Mouse (Mus musculus) CH12.LX (cell line): Measurements from ENCODE around the gene Gucy2c. TPM values are rescaled to one million over a fixed set of nuclear protein-coding genes. Genes with fewer than 3 reads are reported as not detected.

ENCODE experiments used
- DNase-seq: peaks from one replicate; pipeline ENCODE4 v3.0.0-alpha.2; 2013; ENCODE audit errors: extremely low read depth
- H3K27ac ChIP-seq: 2 replicates; pipeline ENCODE4 v1.5.1; 2012; ENCODE audit warnings: low read depth, mild to moderate bottlenecking, control low read depth, moderate library complexity; ENCODE audit not compliant: insufficient read depth
- H3K27me3 ChIP-seq: replicated peaks from 2 replicates; pipeline ENCODE3; 2012; ENCODE audit warnings: inconsistent platforms
- H3K36me3 ChIP-seq, 2 experiments: replicated peaks in 1 of 2; 2 replicates each; pipeline versions ENCODE3 to v1.6.1; 2012; ENCODE audit warnings: inconsistent platforms in 1 of 2, low read length in 1 of 2, mild to moderate bottlenecking in 1 of 2, mixed read lengths in 1 of 2, moderate library complexity in 1 of 2; ENCODE audit not compliant: control insufficient read depth in 1 of 2, insufficient read depth in 1 of 2
- H3K4me1 ChIP-seq, 2 experiments: 2 replicates each; pipeline ENCODE4 v1.6.1; 2012; ENCODE audit warnings: inconsistent platforms in 1 of 2, moderate library complexity in 1 of 2; ENCODE audit not compliant: insufficient read depth in 2 of 2, control insufficient read depth in 1 of 2
- H3K4me2 ChIP-seq: 2 replicates; pipeline ENCODE4 v1.6.1; 2012; ENCODE audit warnings: low read depth, mild to moderate bottlenecking, control low read depth; ENCODE audit not compliant: poor library complexity, insufficient read depth, severe bottlenecking
- H3K4me3 ChIP-seq, 3 experiments: fragments of 150-350 bp in 1 of 3; sonication (generic) in 1 of 3; replicated peaks in 1 of 3; 2 replicates each; pipeline versions ENCODE3 to v1.5.1; 2011 to 2012; ENCODE audit warnings: low read depth in 2 of 3, low read length in 2 of 3, mild to moderate bottlenecking in 2 of 3, moderate library complexity in 2 of 3, control low read depth in 1 of 3, improper control_type of control experiment in 1 of 3, inconsistent platforms in 1 of 3, mixed read lengths in 1 of 3; ENCODE audit not compliant: poor library complexity in 1 of 3
- H3K79me2 ChIP-seq: replicated peaks from 2 replicates; pipeline ENCODE4 v1.6.1; 2012; ENCODE audit warnings: mild to moderate bottlenecking, moderate library complexity; ENCODE audit not compliant: control insufficient read depth, poor library complexity, insufficient read depth, severe bottlenecking; ENCODE audit errors: extremely low read depth
- H3K9ac ChIP-seq: 2 replicates; pipeline ENCODE4 v1.6.1; 2012; ENCODE audit warnings: low read depth, mild to moderate bottlenecking, control low read depth, moderate library complexity; ENCODE audit not compliant: insufficient read depth
- H3K9me3 ChIP-seq: replicated peaks from 2 replicates; pipeline ENCODE3; 2012; ENCODE audit warnings: low read length, inconsistent platforms, mixed read lengths
- BHLHE40 ChIP-seq: IDR thresholded peaks from 2 replicates; pipeline ENCODE4 v1.6.1; 2011; ENCODE audit warnings: mild to moderate bottlenecking, low read depth, low read length, improper control_type of control experiment
- CHD1 ChIP-seq: IDR thresholded peaks from 2 replicates; pipeline ENCODE4 v1.6.1; 2012; ENCODE audit warnings: low read depth, low read length, improper control_type of control experiment, inconsistent platforms
- CHD2 ChIP-seq: IDR thresholded peaks from 2 replicates; pipeline ENCODE4 v1.6.1; 2011; ENCODE audit warnings: low read length, improper control_type of control experiment
- CTCF ChIP-seq, 2 experiments: IDR thresholded peaks in 1 of 2; conservative IDR thresholded peaks in 1 of 2; 2 replicates each; pipeline ENCODE4 v1.5.1; 2011 to 2012; ENCODE audit warnings: low read depth in 2 of 2, low read length in 2 of 2, improper control_type of control experiment in 1 of 2, inconsistent platforms in 1 of 2, mild to moderate bottlenecking in 1 of 2, moderate library complexity in 1 of 2
- E2F4 ChIP-seq: IDR thresholded peaks from 2 replicates; pipeline ENCODE4 v1.6.1; 2011; ENCODE audit warnings: low read depth, low read length, improper control_type of control experiment; ENCODE audit not compliant: insufficient replicate concordance
- ELF1 ChIP-seq: IDR thresholded peaks from 2 replicates; pipeline ENCODE4 v1.6.1; 2014; ENCODE audit warnings: low read depth, mild to moderate bottlenecking, inconsistent platforms, low read length, improper control_type of control experiment
- EP300 ChIP-seq: IDR thresholded peaks from 2 replicates; pipeline ENCODE4 v1.6.1; 2011; ENCODE audit warnings: low read length, improper control_type of control experiment
- ETS1 ChIP-seq: conservative IDR thresholded peaks from 2 replicates; pipeline ENCODE4 v1.6.1; 2012; ENCODE audit warnings: low read depth, mild to moderate bottlenecking, inconsistent platforms, low read length, improper control_type of control experiment, moderate library complexity
- GABPA ChIP-seq: IDR thresholded peaks from 2 replicates; pipeline ENCODE4 v1.6.1; 2012; ENCODE audit warnings: low read depth, low read length, improper control_type of control experiment, inconsistent platforms; ENCODE audit not compliant: insufficient replicate concordance
- HCFC1 ChIP-seq: IDR thresholded peaks from 2 replicates; pipeline ENCODE4 v1.6.1; 2012; ENCODE audit warnings: low read depth, mild to moderate bottlenecking, inconsistent platforms, low read length, improper control_type of control experiment
- IRF4 ChIP-seq: IDR thresholded peaks from 2 replicates; pipeline ENCODE4 v1.6.1; 2014; ENCODE audit warnings: low read depth, mild to moderate bottlenecking, inconsistent platforms, low read length, improper control_type of control experiment
- JUN ChIP-seq: IDR thresholded peaks from 2 replicates; pipeline ENCODE4 v1.6.1; 2011; ENCODE audit warnings: low read depth, mild to moderate bottlenecking, low read length, improper control_type of control experiment, moderate library complexity; ENCODE audit not compliant: insufficient read depth
- JUND ChIP-seq: conservative IDR thresholded peaks from 2 replicates; pipeline ENCODE4 v1.6.1; 2011; ENCODE audit warnings: low read depth, low read length, improper control_type of control experiment
- MAFK ChIP-seq: IDR thresholded peaks from 2 replicates; pipeline ENCODE4 v1.6.1; 2011; ENCODE audit warnings: low read length, improper control_type of control experiment; ENCODE audit not compliant: insufficient replicate concordance
- MAX ChIP-seq: IDR thresholded peaks from 2 replicates; pipeline ENCODE4 v1.6.1; 2011; ENCODE audit warnings: low read length, improper control_type of control experiment
- MAZ ChIP-seq: IDR thresholded peaks from 2 replicates; pipeline ENCODE4 v1.6.1; 2012; ENCODE audit warnings: low read depth, mild to moderate bottlenecking, inconsistent platforms, low read length, improper control_type of control experiment, moderate library complexity
- MEF2A ChIP-seq: IDR thresholded peaks from 2 replicates; pipeline ENCODE4 v1.6.1; 2014; ENCODE audit warnings: low read depth, mild to moderate bottlenecking, inconsistent platforms, low read length, improper control_type of control experiment, borderline replicate concordance
- MXI1 ChIP-seq: IDR thresholded peaks from 2 replicates; pipeline ENCODE4 v1.6.1; 2011; ENCODE audit warnings: mild to moderate bottlenecking, low read depth, low read length, improper control_type of control experiment
- MYC ChIP-seq: IDR thresholded peaks from 2 replicates; pipeline ENCODE4 v1.6.1; 2011; ENCODE audit warnings: low read depth, mild to moderate bottlenecking, improper control_type of control experiment, low read length
- NELFE ChIP-seq: IDR thresholded peaks from 2 replicates; pipeline ENCODE4 v1.6.1; 2011; ENCODE audit warnings: low read depth, low read length, improper control_type of control experiment
- PAX5 ChIP-seq: IDR thresholded peaks from 2 replicates; pipeline ENCODE4 v1.6.1; 2012; ENCODE audit warnings: low read length, inconsistent platforms, mixed read lengths
- POLR2A ChIP-seq: IDR thresholded peaks from 2 replicates; pipeline ENCODE4 v1.6.1; 2011; ENCODE audit warnings: low read depth, mild to moderate bottlenecking, improper control_type of control experiment, low read length
- POLR2AphosphoS2 ChIP-seq: IDR thresholded peaks from 2 replicates; pipeline ENCODE4 v1.6.1; 2011; ENCODE audit warnings: low read depth, low read length, improper control_type of control experiment
- RAD21 ChIP-seq: IDR thresholded peaks from 2 replicates; pipeline ENCODE4 v1.6.1; 2011; ENCODE audit warnings: low read depth, mild to moderate bottlenecking, low read length, improper control_type of control experiment, moderate library complexity
- RCOR1 ChIP-seq: conservative IDR thresholded peaks from 2 replicates; pipeline ENCODE4 v1.6.1; 2012; ENCODE audit warnings: low read depth, mild to moderate bottlenecking, inconsistent platforms, low read length, improper control_type of control experiment
- SIN3A ChIP-seq: IDR thresholded peaks from 2 replicates; pipeline ENCODE4 v1.6.1; 2012; ENCODE audit warnings: low read length, improper control_type of control experiment, inconsistent platforms
- SMC3 ChIP-seq: IDR thresholded peaks from 2 replicates; pipeline ENCODE4 v1.6.1; 2011; ENCODE audit warnings: low read depth, low read length, improper control_type of control experiment
- TBP ChIP-seq: conservative IDR thresholded peaks from 2 replicates; pipeline ENCODE4 v1.6.1; 2011; ENCODE audit warnings: low read depth, low read length, improper control_type of control experiment
- UBTF ChIP-seq: IDR thresholded peaks from 2 replicates; pipeline ENCODE4 v1.6.1; 2012; ENCODE audit warnings: low read depth, mild to moderate bottlenecking, inconsistent platforms, low read length, improper control_type of control experiment, moderate library complexity
- USF2 ChIP-seq: conservative IDR thresholded peaks from 2 replicates; pipeline ENCODE4 v1.6.1; 2011; ENCODE audit warnings: low read depth, low read length, improper control_type of control experiment
- ZC3H11A ChIP-seq: IDR thresholded peaks from 2 replicates; pipeline ENCODE4 v1.6.1; 2012; ENCODE audit warnings: low read depth, mild to moderate bottlenecking, inconsistent platforms, low read length, improper control_type of control experiment
- ZKSCAN1 ChIP-seq: IDR thresholded peaks from 2 replicates; pipeline ENCODE4 v1.6.1; 2012; ENCODE audit warnings: low read depth, inconsistent platforms, low read length, improper control_type of control experiment, borderline replicate concordance
- ZNF384 ChIP-seq: IDR thresholded peaks from 2 replicates; pipeline ENCODE4 v1.6.1; 2012; ENCODE audit warnings: low read depth, low read length, improper control_type of control experiment, inconsistent platforms
- dilution Hi-C: fragments of 300-500 bp; cut with MboI; formaldehyde crosslinking; loops from 2 replicates; pipeline ENCODE4 v1.14.3; 2020; ENCODE audit warnings: low sequenced_read_pairs; ENCODE audit not compliant: extremely low pct_unique_long_range_greater_than_20kb, extremely low pct_ligation_motif_present
- in situ Hi-C: fragments of 300-500 bp; cut with MboI; formaldehyde crosslinking; loops from 3 replicates; pipeline ENCODE4 v1.14.3; 2019; ENCODE audit warnings: low sequenced_read_pairs, low pct_ligation_motif_present, low pct_unique_long_range_greater_than_20kb, mixed read lengths
- polyA plus RNA-seq: library from polyadenylated mRNA; unstranded; fragments of >175 nt; gene quantifications from 2 replicates; pipeline ENCODE4 v1.2.1, GENCODE M21; 2012; ENCODE audit warnings: low read depth; ENCODE audit not compliant: insufficient read length
- total RNA-seq, 2 experiments: library from RNA; depleted of rRNA; stranded (reverse); fragments of 300-350 nt in 1 of 2; fragments of >200 nt in 1 of 2; gene quantifications; 2 replicates each; pipeline ENCODE4 v1.2.3; 2012 to 2014

Gucy2c gene
- total and polyA plus RNA-seq, 3 experiments = 0.08 to 0.13 (median 0.10) TPM

- no peak for TF ChIP-seq ELF1
- peak in 1 of 2 experiments; percentile 28; a peak in 1 of 4 replicates for TF ChIP-seq CTCF (conservative IDR thresholded peaks at IDR 0.05 in 1 of 2, IDR thresholded peaks at IDR 0.05 in 1 of 2; ENCODE audit: low read depth in 2 of 2, low read length in 2 of 2)
- peak; percentile 9; the same call in 1 of the 2 replicates for TF ChIP-seq CHD2
- peak; percentile 39; the same call in 1 of the 2 replicates for TF ChIP-seq EP300
- no peak for TF ChIP-seq POLR2A
- TF ChIP-seq ZC3H11A = no peak
- no peak for TF ChIP-seq POLR2AphosphoS2
- no peak for TF ChIP-seq MEF2A
These were observed 23.3 kb upstream of the Gucy2c start (continued) for GRCm38 (mm10) chr6:136804705-136805408.

GRCm38 (mm10) chr6:136803739-136804633, 22.4 kb upstream of the Gucy2c start, which contains the start of gene Hist4h4:
Hist4h4 (minus strand) TSS chr6:136804415.
- Histone ChIP-seq H3K4me1 (peaks cover 2 to 35% of the 10 kb centered on the region in 2 experiments; a peak in 2 of 4 replicates), H3K27ac (peak within 1 kb of the TSS; percentile 100), H3K27me3 (no peaks in the 10 kb centered on the region), H3K4me2 (peak within 1 kb of the TSS; percentile 95), H3K9me3 (no peaks in the 10 kb centered on the region), H3K4me3 (peak within 1 kb of the TSS; percentile 48 to 83 (median 56)), H3K36me3 (no peaks in the 10 kb centered on the region), H3K79me2 (peaks cover 7% of the 10 kb centered on the region), H3K9ac (peak within 1 kb of the TSS; percentile 78)
- peak; percentile 94 for DNase-seq
- dilution Hi-C loops (no loop called here), in situ Hi-C loops (no loop called here)
- TF ChIP-seq ELF1 (peak; percentile 46; the same call in 1 of the 2 replicates), ZNF384 (peak; percentile 68), ZC3H11A (no peak), RCOR1 (peak; percentile 99), ZKSCAN1 (no peak), BHLHE40 (no peak), TBP (peak; percentile 99), JUN (0 out of 2 replicates have a peak, but pooled peaks have one; percentile 14), EP300 (no peak), MAX (no peak; the same call in none of the 2 replicates), MYC (peak; percentile 57; the same call in 1 of the 2 replicates), SIN3A (peak; percentile 87), POLR2AphosphoS2 (peak; percentile 99), MAZ (no peak), GABPA (no peak), E2F4 (peak; percentile 84; the same call in 1 of the 2 replicates), MAFK (0 out of 2 replicates have a peak, but pooled peaks have one; percentile 41), MXI1 (peak; percentile 79), CHD1 (peak; percentile 11; the same call in 1 of the 2 replicates), PAX5 (no peak), ETS1 (no peak; the same call in none of the 2 replicates), SMC3 (peak; percentile 3; the same call in 1 of the 2 replicates), POLR2A (peak; percentile 98), USF2 (no peak), HCFC1 (peak; percentile 85), IRF4 (peak; percentile 64; the same call in 1 of the 2 replicates), RAD21 (no peak), NELFE (peak; percentile 100), JUND (peak; percentile 41; the same call in 1 of the 2 replicates), CHD2 (peak; percentile 23; the same call in 1 of the 2 replicates), UBTF (peak; percentile 95)
